Mouse (Mus musculus): ENCODE measurements around the gene Coro6. TPM values are rescaled to one million over a fixed set of nuclear protein-coding genes. Genes with fewer than 3 reads are reported as not detected.

The Coro6 gene
- polyA plus RNA-seq, 1 experiment: 2.7 TPM

GRCm38 (mm10) chr11:77493512-77494343, 31.5 kb downstream of the Coro6 start, which contains the start of gene Git1:
Gene Git1 (plus strand): TSS chr11:77493562.
- peaks cover 3% of the 10 kb centered on the region; the same call in 1 of the 2 replicates for H3K27me3 ChIP-seq (ENCODE audit: control insufficient read depth, insufficient read depth, low read length)
- peak within 1 kb of the TSS; percentile 97 for H3K4me3 ChIP-seq (ENCODE audit: control insufficient read depth, low read depth, low read length)
- peak within 1 kb of the TSS; percentile 87 for H3K27ac ChIP-seq (ENCODE audit: control insufficient read depth, insufficient read depth, low read depth, low read length)
- H3K36me3 ChIP-seq (ENCODE audit: control insufficient read depth, insufficient read depth, low read length): peaks cover 1% of the 10 kb centered on the region
- TF ChIP-seq POLR2A (IDR thresholded peaks at IDR 0.05; ENCODE audit: control insufficient read depth, low read depth, low read length): no peak
- no peak for TF ChIP-seq CTCF (IDR thresholded peaks at IDR 0.05; ENCODE audit: control insufficient read depth, insufficient read depth, insufficient replicate concordance, low read depth, low read length)
- H3K4me1 ChIP-seq (ENCODE audit: control insufficient read depth, insufficient read depth, low read length): peaks cover 56% of the 10 kb centered on the region

- peak overlapping the region; percentile 87 for H3K27ac ChIP-seq (ENCODE audit: control insufficient read depth, insufficient read depth, low read depth, low read length)
- peaks cover 1% of the 10 kb centered on the region for H3K36me3 ChIP-seq (ENCODE audit: control insufficient read depth, insufficient read depth, low read length)
- H3K27me3 ChIP-seq (ENCODE audit: control insufficient read depth, insufficient read depth, low read length): peaks cover 3% of the 10 kb centered on the region; the same call in 1 of the 2 replicates
- TF ChIP-seq POLR2A (IDR thresholded peaks at IDR 0.05; ENCODE audit: control insufficient read depth, low read depth, low read length) (no peak), CTCF (IDR thresholded peaks at IDR 0.05; ENCODE audit: control insufficient read depth, insufficient read depth, insufficient replicate concordance, low read depth, low read length) (no peak)
- H3K4me3 ChIP-seq (ENCODE audit: control insufficient read depth, low read depth, low read length): peak overlapping the region; percentile 97
- peaks cover 52% of the 10 kb centered on the region for H3K4me1 ChIP-seq (ENCODE audit: control insufficient read depth, insufficient read depth, low read length)
These were observed 32.1 kb downstream of the Coro6 start for GRCm38 (mm10) chr11:77494344-77494676.

- TF ChIP-seq POLR2A (IDR thresholded peaks at IDR 0.05; ENCODE audit: control insufficient read depth, low read depth, low read length): no peak
- no peak for TF ChIP-seq CTCF (IDR thresholded peaks at IDR 0.05; ENCODE audit: control insufficient read depth, insufficient read depth, insufficient replicate concordance, low read depth, low read length)
- Histone ChIP-seq H3K4me3 (ENCODE audit: control insufficient read depth, low read depth, low read length) (peak overlapping the region; percentile 97; the same call in 1 of the 2 replicates), H3K27me3 (ENCODE audit: control insufficient read depth, insufficient read depth, low read length) (peaks cover 2% of the 10 kb centered on the region; the same call in 1 of the 2 replicates), H3K4me1 (ENCODE audit: control insufficient read depth, insufficient read depth, low read length) (peaks cover 51% of the 10 kb centered on the region), H3K27ac (ENCODE audit: control insufficient read depth, insufficient read depth, low read depth, low read length) (no peak overlapping the region), H3K36me3 (ENCODE audit: control insufficient read depth, insufficient read depth, low read length) (peaks cover 1% of the 10 kb centered on the region)
These were observed 32.6 kb downstream of the Coro6 start for GRCm38 (mm10) chr11:77494782-77495181.

GRCm38 (mm10) chr11:77495507-77495906, 33.3 kb downstream of the Coro6 start:
- Histone ChIP-seq H3K4me3 (ENCODE audit: control insufficient read depth, low read depth, low read length) (no peak overlapping the region), H3K36me3 (ENCODE audit: control insufficient read depth, insufficient read depth, low read length) (peaks cover 1% of the 10 kb centered on the region), H3K4me1 (ENCODE audit: control insufficient read depth, insufficient read depth, low read length) (peaks cover 48% of the 10 kb centered on the region), H3K27ac (ENCODE audit: control insufficient read depth, insufficient read depth, low read depth, low read length) (no peak overlapping the region), H3K27me3 (ENCODE audit: control insufficient read depth, insufficient read depth, low read length) (no peaks in the 10 kb centered on the region)
- TF ChIP-seq POLR2A (IDR thresholded peaks at IDR 0.05; ENCODE audit: control insufficient read depth, low read depth, low read length): no peak
- no peak for TF ChIP-seq CTCF (IDR thresholded peaks at IDR 0.05; ENCODE audit: control insufficient read depth, insufficient read depth, insufficient replicate concordance, low read depth, low read length)

- H3K27ac ChIP-seq (ENCODE audit: control insufficient read depth, insufficient read depth, low read depth, low read length): peak overlapping the region; percentile 71
- H3K4me3 ChIP-seq (ENCODE audit: control insufficient read depth, low read depth, low read length): no peak overlapping the region
- peaks cover 38% of the 10 kb centered on the region for H3K4me1 ChIP-seq (ENCODE audit: control insufficient read depth, insufficient read depth, low read length)
- no peaks in the 10 kb centered on the region for H3K27me3 ChIP-seq (ENCODE audit: control insufficient read depth, insufficient read depth, low read length)
- TF ChIP-seq POLR2A (IDR thresholded peaks at IDR 0.05; ENCODE audit: control insufficient read depth, low read depth, low read length) (no peak), CTCF (IDR thresholded peaks at IDR 0.05; ENCODE audit: control insufficient read depth, insufficient read depth, insufficient replicate concordance, low read depth, low read length) (no peak)
- H3K36me3 ChIP-seq (ENCODE audit: control insufficient read depth, insufficient read depth, low read length): peaks cover 1% of the 10 kb centered on the region
These were observed 35.1 kb downstream of the Coro6 start for GRCm38 (mm10) chr11:77497341-77497756.

- peak overlapping the region; percentile 50 for H3K27ac ChIP-seq (ENCODE audit: control insufficient read depth, insufficient read depth, low read depth, low read length)
- H3K36me3 ChIP-seq (ENCODE audit: control insufficient read depth, insufficient read depth, low read length): peaks cover 1% of the 10 kb centered on the region
- H3K4me1 ChIP-seq (ENCODE audit: control insufficient read depth, insufficient read depth, low read length): peaks cover 34% of the 10 kb centered on the region
- no peak overlapping the region for H3K4me3 ChIP-seq (ENCODE audit: control insufficient read depth, low read depth, low read length)
- TF ChIP-seq POLR2A (IDR thresholded peaks at IDR 0.05; ENCODE audit: control insufficient read depth, low read depth, low read length): no peak; the same call in 1 of the 2 replicates
- TF ChIP-seq CTCF (IDR thresholded peaks at IDR 0.05; ENCODE audit: control insufficient read depth, insufficient read depth, insufficient replicate concordance, low read depth, low read length): no peak
- H3K27me3 ChIP-seq (ENCODE audit: control insufficient read depth, insufficient read depth, low read length): no peaks in the 10 kb centered on the region
These were observed 35.6 kb downstream of the Coro6 start for GRCm38 (mm10) chr11:77497851-77498250.

GRCm38 (mm10) chr11:77498261-77499139, 36.3 kb downstream of the Coro6 start:
- Histone ChIP-seq H3K36me3 (ENCODE audit: control insufficient read depth, insufficient read depth, low read length) (peaks cover 1% of the 10 kb centered on the region), H3K4me3 (ENCODE audit: control insufficient read depth, low read depth, low read length) (no peak overlapping the region; the same call in 1 of the 2 replicates)

More at GRCm38 (mm10) chr11:77498261-77499139, 36.3 kb downstream of the Coro6 start:
- peaks cover 33% of the 10 kb centered on the region for H3K4me1 ChIP-seq (ENCODE audit: control insufficient read depth, insufficient read depth, low read length)
- H3K27me3 ChIP-seq (ENCODE audit: control insufficient read depth, insufficient read depth, low read length): no peaks in the 10 kb centered on the region
- peak overlapping the region; percentile 50 for H3K27ac ChIP-seq (ENCODE audit: control insufficient read depth, insufficient read depth, low read depth, low read length)
- TF ChIP-seq POLR2A (IDR thresholded peaks at IDR 0.05; ENCODE audit: control insufficient read depth, low read depth, low read length) (0 out of 2 replicates have a peak, but pooled peaks have one; percentile 7), CTCF (IDR thresholded peaks at IDR 0.05; ENCODE audit: control insufficient read depth, insufficient read depth, insufficient replicate concordance, low read depth, low read length) (no peak)

All from testis, adult 2 months (tissue).